Mouse (Mus musculus) gastrocnemius, adult 18-20 months (tissue): ENCODE data around the gene Eif3b. TPM values are rescaled to one million over a fixed set of nuclear protein-coding genes. Genes with fewer than 3 reads are reported as not detected.

Experiments
- DNase-seq: peaks from one replicate; pipeline ENCODE4 v3.0.0; 2021; ENCODE audit warnings: low spot score
- long read RNA-seq, 2 experiments: library from polyadenylated mRNA; stranded (forward); transcript quantifications; one replicate each; pipeline ENCODE4 v2.0.0; 2021
- total RNA-seq, 2 experiments: library from RNA; stranded (reverse); gene quantifications; 2 replicates each; pipeline ENCODE4 v1.2.3; 2021

Gene Eif3b
- total RNA-seq = 10 to 100 TPM; 78.9 to 84.5 TPM
- long read RNA-seq, experiment 1, transcript Eif3b-201 (19 exons, 2,945 nt) = major isoform, 266 of 293 reads
- long read RNA-seq, experiment 1, partial matches to known transcripts = 11 of 293 reads
- long read RNA-seq, experiment 1, other reads (novel, unspliced or antisense) = 16 of 293 reads
- long read RNA-seq, experiment 2, transcript Eif3b-201 (19 exons, 2,945 nt) = major isoform, 259 of 285 reads
- long read RNA-seq, experiment 2, partial matches to known transcripts = 18 of 285 reads
- long read RNA-seq, experiment 2, other reads (novel, unspliced or antisense) = 8 of 285 reads

- peak; percentile 87 for DNase-seq
These were observed at the start of gene Eif3b for GRCm38 (mm10) chr5:140418489-140419441. Gene Eif3b (plus strand): TSS chr5:140419328.

GRCm38 (mm10) chr5:140369466-140369865 is 49.7 kb upstream of the Eif3b start:
- DNase-seq = no peak

GRCm38 (mm10) chr5:140370446-140371254 is 48.5 kb upstream of the Eif3b start:
- DNase-seq = no peak

GRCm38 (mm10) chr5:140371671-140372070 is 47.5 kb upstream of the Eif3b start:
- no peak for DNase-seq

- DNase-seq = no peak
These were observed 45.4 kb upstream of the Eif3b start for GRCm38 (mm10) chr5:140373711-140374110.

DNA sequence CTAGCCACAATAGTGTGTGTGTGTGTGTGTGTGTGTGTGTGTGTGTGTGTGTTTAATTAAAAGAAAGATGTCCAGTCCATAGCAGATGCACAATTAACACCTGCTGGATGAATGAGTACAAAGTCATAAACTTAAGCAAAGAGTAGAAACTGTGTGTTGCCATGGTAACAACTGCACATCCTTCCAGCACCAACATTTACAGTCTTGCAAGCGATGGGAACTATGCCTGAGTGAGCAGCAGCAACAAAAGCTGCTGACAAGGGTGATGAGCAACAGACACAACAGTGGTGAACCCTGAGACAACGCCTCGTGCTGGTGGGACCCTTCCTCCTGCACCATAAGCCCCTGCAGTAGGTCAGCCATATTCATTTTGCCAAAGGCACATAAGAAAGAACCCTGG is 44.9 kb upstream of the Eif3b start:
- no peak for DNase-seq

DNA sequence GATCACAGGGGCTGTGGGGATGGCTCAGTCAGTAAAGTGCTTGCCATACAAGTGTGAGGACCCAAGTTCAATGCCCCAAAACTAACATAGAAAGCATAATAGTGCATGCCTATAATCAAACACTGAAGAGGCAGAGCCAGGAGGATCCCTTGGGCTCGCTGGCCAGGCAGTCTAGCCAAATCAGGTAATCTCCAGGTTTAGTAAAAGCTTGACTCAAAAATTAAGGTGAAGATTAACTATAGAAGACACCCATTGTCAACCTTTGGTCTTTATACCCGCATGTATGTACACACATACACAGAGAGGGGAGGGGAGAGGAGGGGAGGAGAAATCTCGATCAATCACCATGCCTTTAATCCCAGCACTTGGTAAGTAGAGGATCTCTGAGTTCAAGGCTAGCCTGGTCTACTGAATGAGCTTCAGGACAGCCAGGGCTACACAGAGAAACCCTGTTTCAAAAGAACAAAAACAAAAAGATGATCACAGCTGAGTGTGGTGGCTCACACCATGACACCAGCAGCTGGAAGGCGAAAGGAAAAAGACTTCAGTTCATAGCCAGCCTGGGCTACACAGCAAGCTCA is 43.8 kb upstream of the Eif3b start:
- DNase-seq = no peak

DNA sequence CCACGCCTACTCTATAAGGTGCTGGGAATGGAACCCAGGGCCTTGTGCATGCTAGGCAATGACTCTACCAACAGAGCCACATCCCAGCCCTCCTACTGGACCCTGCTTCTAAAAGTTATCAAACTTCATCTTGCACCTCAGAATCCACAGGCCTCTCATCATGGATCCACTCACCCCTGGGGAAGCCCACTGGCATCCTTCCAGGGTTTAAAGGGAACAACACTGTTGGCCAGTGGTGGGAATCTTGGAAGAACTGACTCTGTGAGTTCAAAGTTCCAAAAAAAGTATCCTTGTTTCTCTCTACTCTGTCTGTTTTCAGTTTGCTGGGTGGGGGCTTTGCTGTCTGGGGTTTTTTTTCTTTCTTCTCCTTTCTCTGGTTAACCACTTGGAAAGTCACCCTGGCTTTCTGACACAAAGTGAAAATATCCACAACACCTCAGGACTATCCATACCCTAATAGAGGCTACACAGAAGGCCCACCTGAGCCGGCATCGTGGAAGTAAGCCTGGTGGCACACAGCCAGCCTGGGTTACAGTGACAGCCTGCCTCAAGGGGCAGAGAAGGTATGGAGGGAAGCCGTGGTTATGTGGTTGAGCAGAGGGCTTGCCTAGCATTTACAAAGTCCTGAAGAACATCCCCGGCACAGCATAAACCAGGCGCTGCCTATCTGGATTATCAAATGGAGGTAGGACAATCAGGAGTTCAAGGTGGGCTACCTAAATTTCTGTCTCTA is 40.8 kb upstream of the Eif3b start:
- DNase-seq = peak; percentile 20

DNA sequence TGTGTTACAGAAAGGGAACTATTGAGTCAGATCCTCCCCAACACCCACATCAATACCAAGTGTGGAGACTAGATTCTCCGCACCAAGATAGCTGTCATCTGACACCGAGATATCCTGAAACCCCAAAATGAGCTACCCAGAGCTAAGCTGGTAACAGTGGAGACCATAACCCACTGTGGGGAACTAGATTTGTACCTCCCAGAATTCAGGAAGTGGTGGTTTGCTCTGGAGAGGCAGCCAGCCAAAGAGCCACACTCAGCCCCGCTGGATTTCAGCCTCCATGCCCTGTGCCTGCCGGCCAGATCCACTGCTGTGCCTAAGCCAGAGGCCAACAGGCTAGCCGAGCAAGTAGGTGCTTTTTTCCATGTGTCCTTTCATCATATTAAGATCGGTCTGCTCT is 39.8 kb upstream of the Eif3b start:
- no peak for DNase-seq

DNA sequence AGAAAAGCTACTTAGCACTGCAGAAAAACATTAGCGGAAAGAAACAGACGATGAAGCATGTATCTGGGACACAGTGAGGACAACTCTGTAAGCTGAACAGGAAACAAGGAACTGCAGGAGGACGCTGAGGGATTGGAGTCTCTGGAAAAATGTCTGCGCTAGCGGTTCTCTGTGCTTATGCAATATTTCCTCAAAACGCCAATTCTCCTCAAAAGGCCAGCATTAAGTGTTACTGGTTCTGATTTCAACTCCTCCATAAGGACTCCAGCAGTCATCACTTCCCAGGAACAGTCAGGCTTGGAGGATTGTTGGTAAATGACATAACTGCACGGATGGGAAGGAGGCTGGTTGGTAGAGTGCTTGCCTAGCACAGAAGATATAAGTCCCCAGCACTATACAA is 38.0 kb upstream of the Eif3b start:
- DNase-seq = no peak

- DNase-seq = no peak
These were observed 36.4 kb upstream of the Eif3b start for GRCm38 (mm10) chr5:140382688-140383087.

GRCm38 (mm10) chr5:140383559-140383958 is 35.6 kb upstream of the Eif3b start:
- DNase-seq = no peak

GRCm38 (mm10) chr5:140384462-140384861 is 34.7 kb upstream of the Eif3b start:
- DNase-seq = no peak

DNA sequence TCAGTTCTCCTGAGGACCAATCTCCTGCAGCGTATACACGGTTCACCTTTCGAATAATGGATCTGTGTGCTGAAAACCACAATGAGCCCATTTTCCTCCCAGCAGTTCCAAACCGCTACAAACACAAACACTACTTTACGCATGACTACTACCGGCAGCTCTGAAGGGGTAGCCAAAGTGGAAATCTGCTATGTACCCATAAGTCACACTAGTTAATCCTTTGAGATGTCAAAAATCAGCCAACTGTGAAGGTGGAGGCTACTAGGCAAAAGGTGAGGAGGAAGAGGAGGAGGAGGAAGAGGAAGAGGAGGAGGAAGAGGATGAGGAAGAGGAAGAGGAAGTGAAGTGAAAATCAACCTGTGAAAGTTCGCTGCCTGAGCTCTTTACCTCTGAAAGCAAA is 31.9 kb upstream of the Eif3b start:
- DNase-seq = no peak

DNA sequence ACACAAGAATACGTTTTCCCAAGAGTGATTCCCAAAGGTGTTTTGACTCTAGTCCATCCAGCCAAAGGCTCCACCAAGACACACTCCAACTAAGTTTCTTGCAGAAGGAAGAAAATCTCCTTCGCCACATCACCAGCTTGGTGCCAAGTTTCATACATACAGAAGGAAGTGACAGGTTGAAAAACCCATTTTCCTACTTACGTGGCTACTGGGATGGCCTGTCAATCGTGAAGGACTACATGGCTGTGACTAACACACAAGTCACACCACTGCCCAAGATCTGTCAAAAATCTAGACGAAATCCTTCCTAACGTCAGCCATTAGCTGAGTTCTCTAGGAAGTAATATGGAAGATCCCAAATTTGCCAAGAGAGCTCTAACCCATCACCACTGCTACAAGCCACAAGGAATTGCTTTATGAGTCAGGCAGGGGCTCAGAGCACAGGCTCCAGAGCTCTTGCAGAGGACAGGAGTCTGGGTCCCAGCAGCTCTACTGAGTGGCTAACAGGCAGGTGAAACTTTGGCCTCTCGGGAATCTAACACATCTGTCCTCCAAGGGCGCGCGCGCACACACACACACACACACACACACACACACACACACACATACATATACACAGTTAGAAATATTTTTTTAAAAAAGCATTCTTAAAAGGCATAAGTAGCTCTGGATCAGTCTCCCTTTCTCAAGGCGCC is 31.2 kb upstream of the Eif3b start:
- DNase-seq = no peak

- DNase-seq = peak; percentile 97
These were observed 30.2 kb upstream of the Eif3b start, which contains the start of gene Snx8 for GRCm38 (mm10) chr5:140388588-140389576. Gene Snx8 (minus strand): TSS chr5:140389262.

- no peak for DNase-seq
These were observed 29.5 kb upstream of the Eif3b start for GRCm38 (mm10) chr5:140389647-140390046.

- DNase-seq = no peak
These were observed 27.7 kb upstream of the Eif3b start for GRCm38 (mm10) chr5:140391435-140391834.

DNA sequence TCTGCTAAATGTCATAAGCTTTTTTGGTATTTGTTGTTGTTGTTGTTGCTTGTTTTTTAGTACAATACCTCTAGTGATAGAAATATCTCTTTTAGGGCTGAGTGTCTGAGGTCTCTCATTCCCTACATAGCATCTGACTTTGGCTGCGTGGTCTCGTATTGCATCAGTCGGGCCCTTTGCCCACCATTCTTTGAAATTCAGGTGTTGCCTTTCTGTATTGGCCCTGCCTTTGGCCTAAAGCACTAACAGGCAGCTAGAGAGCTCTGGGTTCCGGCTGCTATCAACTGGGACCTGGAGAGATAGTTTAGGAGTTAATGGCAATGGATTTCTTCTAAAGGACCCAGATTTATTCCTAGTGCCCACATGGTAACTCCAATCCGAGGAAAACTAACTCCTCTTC is 27.1 kb upstream of the Eif3b start:
- no peak for DNase-seq
